Mouse (Mus musculus) stomach, postnatal 0 days (tissue): ENCODE measurements at regions not wholly inside any gene's neighbourhood (a gene's known extent, or its start where the extent isn't known, plus 50 kb on each side); places are given as distances from the start of the nearest gene placed in this dataset.

ENCODE experiments used
- CTCF ChIP-seq: IDR thresholded peaks from 2 replicates; pipeline ENCODE4 v1.5.1; 2016; ENCODE audit warnings: antibody characterized with exemption, low read depth, mild to moderate bottlenecking, moderate library complexity
- EP300 ChIP-seq: optimal IDR thresholded peaks from 2 replicates; pipeline ENCODE3; 2016; ENCODE audit warnings: antibody characterized with exemption

- no peak for TF ChIP-seq CTCF
- TF ChIP-seq EP300: no peak
These were observed 118.4 kb downstream of the Barx2 start for GRCm38 (mm10) chr9:31794911-31795310.
